Mouse (Mus musculus) erythroid progenitor cell, adult 5-6 weeks (primary cell): ENCODE results near the gene Emg1. TPM values are rescaled to one million over a fixed set of nuclear protein-coding genes. Genes with fewer than 3 reads are reported as not detected.

Source experiments
- ATAC-seq: replicated peaks from 2 replicates; pipeline ENCODE4 v1.8.0; 2016; ENCODE audit warnings: moderate number of reproducible peaks, mild to moderate bottlenecking, moderate TSS enrichment, inconsistent platforms; ENCODE audit not compliant: poor library complexity, low FRiP score, severe bottlenecking
- total RNA-seq, 2 experiments: library from RNA; stranded (forward) in 1 of 2; stranded (reverse) in 1 of 2; fragments of 150-400 nt in 1 of 2; fragments of 186-747, 209-891 nt in 1 of 2; gene quantifications; 2 replicates each; pipeline versions ENCODE4 v1.2.3 to v1.2.4; 2015 to 2017; ENCODE audit warnings: low replicate concordance in 2 of 2

The Emg1 gene
- total RNA-seq, 2 experiments from 2014 or later: 69.4 to 103 TPM

DNA sequence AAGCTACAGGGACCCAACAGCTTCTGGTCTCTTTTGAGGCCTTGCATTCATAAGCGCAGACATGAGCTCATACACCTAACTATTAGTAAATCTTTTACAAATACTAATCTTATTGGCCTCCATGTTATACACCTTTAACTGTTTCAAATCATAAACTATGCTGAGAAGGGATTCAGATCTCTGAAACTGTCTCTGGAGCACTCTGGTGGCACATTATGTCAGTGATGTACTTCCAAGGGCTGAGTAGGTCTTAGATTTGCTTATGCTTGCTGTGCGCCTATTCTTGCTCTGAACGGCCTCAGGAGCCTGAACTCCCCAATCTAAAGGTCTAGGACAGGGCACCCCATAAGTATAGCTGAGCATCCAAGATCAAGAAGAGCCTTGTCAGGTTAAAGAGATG, 29.9 kb upstream of the Emg1 start:
- ATAC-seq: no peak

DNA sequence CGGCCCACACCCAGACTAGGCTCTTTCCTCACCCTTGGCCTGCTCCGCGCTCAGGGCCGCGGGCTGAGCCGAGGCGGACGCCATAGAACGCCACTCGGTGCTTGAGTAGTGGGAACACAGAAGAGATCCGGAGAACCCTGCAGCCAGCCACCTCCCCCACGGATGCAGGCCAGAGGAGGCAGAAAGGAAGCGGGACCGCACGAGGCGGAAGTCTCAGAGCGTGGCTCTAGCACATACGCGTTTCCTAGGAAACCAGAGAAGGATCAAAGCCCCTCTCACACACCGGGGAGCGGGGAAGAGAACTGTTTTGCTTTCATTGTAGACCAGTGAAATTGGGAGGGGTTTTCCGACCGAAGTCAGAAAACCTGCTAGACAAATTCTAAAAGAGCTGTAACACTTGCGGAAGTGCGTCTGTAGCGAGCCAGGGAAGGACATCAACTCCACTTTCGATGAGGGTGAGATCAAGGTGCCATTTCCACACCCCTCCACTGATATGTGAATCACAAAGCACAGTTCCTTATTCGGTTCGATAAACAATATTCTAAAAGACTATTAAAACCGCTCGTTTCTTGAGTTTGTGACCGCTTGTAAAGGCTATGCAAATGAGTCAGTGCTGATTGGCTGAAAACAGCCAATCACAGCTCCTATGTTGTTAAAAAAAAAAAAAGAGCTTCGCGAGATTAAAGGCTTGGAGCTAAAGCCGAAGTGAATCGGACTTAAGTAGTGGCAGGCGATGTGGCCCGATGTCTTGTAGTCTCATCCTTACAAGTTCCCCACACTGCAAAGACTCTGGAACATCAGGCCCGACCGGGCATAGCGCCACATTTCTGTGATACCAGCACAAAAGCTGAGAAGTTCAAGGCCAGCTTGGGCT, 29.1 kb upstream of the Emg1 start, which contains the start of gene Grcc10:
Gene Grcc10, minus strand, starts transcription at position 487 of the 874 bp plus-strand sequence.
- ATAC-seq: peak; percentile 62

DNA sequence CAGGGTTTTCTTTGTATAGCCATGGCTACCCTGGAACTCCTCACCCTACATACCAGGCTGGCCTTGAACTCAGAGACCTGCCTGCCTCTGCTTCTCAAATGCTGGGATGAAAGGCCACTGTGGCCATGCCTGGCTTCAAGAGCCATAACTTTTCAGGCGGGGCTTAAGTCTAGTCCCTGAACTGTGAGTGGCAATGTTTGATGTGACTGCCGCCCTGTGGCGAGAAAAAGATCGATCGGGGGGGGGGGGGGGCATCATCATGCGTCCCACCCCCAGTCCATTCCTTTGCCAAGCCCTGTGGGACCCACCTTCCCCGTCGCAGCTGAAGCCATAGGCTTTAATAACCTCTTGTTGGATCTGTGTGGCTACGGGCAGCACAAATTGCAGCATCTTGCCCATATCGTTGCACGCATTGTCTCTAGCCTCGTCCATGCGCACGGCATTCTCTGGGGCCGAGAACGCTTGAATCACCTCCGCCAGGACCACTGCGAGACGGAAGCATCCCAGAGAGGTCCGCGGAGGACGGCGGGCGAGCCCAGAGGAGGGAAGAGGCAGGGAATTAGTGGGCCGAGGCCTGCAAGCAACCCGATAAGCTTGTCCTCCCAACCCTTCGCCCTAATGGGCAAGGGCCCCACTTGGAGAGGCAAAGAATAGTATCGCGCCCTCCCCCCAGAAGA, 28.4 kb upstream of the Emg1 start:
- peak; percentile 44 for ATAC-seq

DNA sequence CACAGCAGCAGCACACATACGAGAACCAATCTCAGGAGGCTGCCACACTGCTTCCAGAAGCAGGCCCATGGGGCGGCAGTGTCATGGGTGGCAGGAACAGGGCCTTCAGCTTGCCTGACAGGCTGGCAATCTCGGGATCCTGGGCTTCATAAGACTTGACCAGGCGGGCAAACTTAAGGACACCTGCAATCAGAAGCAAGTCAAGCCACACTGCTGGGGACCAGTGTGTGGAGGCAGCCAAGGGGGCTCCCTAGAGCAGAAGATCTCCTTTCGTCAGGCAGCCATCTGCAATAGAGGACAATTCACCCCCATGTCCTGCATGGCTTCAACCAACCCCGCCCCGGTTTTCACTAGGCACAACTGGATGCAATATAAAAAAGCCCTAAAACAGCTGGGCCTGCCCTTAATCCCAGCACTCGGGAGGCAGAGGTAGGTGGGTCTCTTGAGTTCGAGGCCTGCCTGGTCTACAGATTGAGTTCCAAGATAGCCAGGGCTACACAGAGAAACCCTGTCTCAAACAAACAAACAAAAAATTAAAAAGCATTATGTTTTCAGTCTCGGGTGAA, 27.3 kb upstream of the Emg1 start:
- no peak for ATAC-seq

DNA sequence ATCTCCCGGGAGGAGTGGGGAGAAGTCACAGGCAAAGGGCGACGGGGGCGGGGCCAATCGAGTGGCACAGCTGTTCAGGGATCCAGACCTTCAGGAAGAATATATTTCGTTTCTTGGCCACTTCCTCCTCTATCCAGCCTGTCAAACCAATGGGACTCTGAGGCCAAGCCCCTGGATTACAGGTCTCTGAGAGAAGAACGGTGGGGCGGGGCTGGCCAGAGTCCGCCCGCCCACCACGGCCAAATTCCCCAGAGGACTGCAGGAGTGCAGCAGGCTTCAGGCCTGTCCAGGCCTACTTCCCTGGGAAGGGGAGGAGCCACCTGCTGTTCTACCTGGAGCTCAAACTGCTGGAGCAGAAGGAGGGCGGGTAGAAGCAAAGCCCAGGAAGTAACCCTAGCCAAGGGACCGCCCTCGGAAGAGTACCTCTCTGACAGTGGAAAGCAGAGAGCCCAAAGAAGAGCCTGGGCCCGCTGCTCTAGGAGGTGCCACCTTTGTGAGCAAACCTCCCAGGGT, 26.6 kb upstream of the Emg1 start, which contains the start of gene Ptpn6:
Gene Ptpn6, minus strand, starts transcription at position 204 of the 513 bp plus-strand sequence.
- ATAC-seq: no peak

DNA sequence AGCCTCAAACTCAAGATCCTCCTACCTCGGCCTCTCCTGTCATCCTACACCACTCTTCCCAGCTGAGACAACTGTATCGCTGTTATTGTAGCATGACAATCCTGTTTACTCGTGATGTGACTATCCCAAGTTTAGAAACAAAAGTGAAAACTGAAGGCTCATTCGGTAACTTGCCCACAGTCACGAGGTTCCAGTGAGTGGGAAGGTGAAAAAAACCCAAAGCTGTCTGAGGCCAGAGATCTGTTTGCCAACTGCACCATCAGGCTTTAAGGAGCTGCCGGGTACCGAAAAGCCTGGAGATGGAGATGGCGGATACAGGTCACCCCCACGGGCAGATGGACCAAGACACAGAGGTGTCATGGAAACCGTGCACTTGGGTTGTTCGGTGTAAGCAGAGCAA, 25.1 kb upstream of the Emg1 start:
- ATAC-seq: no peak

DNA sequence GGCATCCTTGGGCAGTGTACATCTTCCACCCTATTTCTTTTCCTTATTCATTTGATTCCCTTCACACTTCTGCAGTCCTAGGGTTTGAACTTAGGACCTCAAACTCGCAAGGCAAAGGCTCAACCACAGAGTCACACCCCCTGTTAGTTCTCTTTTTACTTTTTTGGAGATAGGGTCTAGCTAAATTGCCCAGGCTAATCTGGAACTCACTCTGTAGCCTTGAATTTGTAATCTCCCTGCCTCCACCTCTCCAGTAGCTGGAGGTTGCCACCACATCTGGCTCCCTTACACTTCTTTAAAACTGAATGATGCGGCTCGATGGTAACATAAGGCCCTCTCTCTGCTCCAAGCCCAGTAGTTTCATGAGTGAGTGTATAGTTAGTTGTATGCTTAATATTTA, 22.4 kb upstream of the Emg1 start:
- ATAC-seq: no peak

DNA sequence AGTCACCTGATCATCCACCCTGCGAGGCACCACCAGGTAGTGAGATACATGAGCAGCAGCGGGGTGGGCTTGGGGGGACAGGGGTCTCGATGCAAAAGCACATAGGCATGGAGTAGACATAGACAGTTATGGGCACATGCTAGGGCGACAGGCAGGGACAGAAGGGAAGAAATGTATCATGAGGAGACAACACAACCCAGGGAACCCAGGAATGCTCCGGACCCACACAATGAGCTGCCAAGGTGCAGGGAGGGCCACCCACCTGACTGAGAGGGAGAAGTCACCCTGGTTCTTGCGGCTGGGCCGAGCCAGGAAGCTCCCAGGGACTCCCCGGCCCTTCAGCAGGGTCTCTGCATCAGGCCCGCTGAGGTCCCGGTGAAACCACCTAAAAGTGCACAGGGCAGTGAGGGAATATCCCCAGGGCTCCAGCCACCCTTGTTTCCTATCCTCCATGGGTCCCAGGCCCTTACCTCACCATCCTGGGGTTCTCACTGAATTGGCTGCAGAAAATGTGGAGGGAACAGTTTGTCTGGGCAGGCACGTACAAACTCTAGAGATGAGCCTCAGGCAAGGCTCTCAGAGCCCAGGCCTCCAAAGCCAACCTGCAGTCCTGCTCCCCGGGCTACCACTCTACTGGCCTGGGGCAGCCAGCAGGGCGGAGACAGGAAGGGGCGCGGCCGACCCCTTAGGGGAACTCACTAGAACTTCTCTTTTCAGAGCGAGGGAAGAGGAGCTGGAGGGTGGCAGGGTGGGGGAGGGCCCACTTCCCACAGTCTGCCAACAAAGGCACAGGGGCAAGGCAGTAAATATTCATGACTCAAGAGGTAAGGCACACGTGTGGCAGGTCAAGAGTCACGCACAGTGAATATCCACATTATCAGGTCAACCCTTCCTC, 20.7 kb upstream of the Emg1 start:
- peak; percentile 59 for ATAC-seq

DNA sequence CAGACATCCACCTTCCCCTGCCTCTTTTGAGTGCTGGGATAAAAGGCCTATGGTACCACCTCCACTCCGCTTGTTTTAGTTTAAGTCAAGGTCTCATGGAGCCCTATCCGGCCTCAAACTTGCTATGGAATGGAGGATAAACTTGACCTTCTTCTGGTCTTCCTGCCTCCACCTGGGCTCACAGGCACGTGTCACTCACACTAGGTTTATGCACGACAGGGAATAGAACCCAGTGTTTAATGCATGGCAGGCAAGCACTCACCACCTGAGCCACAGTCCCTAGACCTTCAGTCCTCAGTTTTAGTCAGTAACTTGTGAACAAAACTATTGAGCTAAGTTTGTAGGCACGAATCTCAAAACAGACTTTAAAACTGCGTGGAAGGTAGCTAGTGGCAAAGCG, 19.1 kb upstream of the Emg1 start:
- ATAC-seq: no peak

DNA sequence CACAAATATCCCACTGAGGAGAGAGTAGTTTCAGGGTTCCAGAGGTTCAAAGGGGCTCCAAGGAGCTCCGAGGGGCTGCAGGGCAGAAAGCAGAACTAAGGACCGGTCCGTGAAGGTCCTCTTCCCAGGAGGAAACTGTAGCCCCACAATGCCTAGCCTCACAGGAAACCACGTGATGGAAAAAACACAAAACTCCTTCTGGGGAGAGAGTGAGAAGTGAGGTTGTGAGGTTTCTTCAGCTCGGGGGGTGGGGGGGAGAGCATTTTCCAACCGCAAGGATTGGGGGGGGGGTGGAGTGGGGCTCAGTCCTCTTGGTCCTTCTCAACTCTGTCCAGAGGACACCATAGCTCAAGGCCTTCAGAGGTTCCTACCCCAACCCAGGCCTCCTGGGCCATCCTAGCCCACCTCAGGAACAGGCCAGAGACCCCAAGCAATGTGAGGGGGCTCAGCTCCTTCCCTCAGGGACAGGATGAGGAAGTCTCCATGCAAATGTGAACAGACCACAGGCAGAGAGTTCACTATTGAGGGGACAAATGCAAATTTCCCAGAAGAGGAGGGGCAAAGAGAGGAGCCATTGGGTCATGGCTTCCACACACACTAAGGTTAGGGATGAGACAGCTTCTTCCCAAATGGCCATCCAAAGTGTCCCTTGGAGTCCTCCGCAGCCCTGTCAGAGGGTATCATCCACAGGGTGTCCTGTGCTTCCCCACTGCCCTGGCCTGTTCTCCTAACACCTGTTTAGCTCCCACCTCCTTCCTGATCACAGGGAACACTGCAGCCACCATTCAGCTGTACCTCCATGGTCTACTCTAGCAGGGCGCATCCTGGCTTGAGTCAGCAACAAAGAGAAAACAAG, 18.1 kb upstream of the Emg1 start:
- no peak for ATAC-seq

DNA sequence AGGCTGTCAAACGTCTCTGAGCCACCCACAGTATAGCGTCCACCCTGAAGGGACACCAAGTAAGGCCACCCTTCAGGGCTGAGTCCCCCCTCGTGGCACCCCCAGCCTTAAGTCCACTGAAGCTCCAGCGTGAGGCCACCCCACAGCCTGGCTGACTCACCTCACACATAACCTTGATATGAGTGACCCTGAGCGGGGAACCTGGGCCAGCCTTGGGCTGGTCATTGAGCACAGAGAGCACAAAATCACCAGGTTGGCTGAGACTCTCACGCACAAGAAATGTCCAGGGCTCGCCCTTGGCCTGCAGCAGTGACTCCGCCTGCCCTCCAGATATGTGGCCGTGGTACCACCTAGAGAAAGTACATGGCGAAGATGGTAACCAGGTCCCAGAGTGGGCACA, 16.6 kb upstream of the Emg1 start:
- no peak for ATAC-seq

DNA sequence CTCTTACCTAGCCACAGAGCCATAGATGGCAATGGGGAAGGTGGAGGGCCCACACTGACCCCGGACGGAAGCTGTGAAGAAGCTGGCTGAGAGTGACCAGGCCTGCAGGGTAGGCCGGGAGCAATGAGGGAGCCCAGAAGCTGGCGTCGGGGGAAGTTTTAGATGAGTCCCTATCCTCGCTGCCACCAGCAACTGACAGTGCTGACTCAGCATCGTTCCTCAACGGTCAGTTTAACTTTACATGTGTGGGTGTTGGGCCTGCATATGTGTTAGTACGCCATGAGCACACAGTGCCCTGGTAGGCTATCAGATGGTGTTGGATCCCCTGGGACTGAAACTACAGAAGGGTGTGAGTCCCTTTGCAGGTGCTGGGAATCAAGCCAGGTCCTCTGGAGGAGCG, 12.5 kb upstream of the Emg1 start:
- no peak for ATAC-seq

DNA sequence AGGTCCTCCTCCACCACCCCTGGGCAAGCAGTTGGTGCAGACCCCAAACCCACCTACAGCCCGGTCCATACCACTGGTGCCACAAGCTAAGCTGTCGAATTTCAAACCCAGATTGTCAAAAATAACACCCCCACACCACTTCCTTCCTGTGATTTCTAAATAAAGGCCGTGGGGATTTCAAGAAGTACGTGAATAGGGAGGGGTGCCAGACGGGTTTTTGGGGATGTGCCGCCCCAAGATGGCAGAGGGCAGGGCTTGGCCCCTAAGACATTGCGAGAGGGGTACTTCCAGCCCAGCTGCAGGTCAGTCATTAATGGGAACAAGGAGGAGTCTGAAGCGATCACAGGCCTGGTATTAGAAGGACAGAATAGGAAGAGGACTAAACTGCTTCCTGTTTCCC, 11.6 kb upstream of the Emg1 start:
- ATAC-seq: no peak

DNA sequence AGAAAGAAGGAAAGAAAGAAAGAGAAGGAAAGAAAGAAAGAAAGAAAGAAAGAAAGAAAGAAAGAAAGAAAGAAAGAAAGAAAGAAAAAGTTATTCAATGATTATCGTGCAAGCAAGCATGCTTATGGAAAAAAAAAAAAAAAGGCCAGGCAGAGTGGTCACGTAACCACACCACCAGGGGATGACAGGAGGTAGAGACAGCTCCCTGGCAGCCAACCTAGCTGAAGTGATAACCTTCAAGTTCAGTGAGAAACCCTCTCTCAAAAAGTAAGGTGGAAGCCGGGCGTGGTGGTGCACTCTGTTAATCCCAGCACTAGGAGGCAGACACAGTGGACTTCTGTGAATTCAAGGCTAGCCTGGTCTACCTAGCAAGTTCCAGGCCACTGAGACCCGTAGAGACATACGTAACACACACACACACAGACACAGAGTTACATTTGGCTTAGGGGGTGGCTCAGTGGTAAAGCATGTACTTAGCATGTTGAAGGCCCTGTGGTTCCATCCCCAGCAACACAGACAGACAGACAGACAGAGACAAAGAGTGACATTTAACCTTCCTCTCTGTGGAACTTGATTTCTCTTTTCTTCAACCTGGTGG, 11.0 kb upstream of the Emg1 start:
- ATAC-seq: no peak

DNA sequence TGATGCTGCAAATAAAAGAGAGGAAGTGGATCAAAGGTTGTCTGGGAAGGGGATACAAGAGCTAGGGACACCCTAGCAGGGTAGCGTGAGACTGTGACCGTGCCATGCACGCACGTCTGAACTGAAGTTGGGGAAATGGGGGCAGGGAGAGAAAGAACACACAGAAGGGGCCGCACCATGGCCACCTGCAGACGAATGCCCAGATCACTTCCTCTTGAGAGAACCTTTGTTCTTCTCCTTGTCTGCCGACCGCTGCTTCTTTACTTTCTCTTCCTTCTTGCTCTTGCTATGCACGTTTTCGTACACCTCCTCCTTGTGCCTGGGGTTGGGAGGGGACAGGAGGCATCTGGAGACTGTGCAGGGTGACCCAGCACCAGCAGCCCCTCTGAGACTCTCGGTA, 8.9 kb upstream of the Emg1 start:
- ATAC-seq: no peak

DNA sequence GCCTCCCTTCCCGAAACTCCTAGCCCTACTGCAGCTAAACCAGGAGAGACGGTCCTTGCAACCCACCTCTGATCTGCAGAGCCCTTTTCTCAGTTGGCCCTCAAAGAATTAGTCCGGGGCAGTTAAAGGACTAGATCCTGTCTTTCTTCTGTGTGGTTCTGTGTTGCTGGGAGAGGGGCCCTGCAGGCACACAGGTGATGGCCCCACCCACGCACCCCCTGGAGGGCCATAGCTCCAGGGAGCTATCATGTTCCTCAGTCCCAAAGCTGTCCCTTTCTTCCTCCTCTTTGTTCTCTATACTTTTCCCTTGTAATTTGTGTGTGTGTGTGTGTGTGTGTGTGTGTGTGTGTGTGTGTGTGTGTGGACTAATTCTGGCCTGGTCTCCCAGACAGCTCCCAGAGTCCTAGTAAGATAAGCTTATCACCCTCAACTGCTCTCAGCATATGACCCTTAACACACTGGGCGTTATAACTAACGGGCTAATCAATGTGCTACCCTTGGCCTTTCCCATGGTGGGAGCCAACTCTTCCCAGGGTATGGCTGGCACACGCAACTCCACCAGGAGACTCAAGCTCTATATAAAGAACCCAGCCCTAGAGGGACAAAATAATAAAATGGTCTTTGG, 7.5 kb upstream of the Emg1 start:
- ATAC-seq: peak; percentile 76

DNA sequence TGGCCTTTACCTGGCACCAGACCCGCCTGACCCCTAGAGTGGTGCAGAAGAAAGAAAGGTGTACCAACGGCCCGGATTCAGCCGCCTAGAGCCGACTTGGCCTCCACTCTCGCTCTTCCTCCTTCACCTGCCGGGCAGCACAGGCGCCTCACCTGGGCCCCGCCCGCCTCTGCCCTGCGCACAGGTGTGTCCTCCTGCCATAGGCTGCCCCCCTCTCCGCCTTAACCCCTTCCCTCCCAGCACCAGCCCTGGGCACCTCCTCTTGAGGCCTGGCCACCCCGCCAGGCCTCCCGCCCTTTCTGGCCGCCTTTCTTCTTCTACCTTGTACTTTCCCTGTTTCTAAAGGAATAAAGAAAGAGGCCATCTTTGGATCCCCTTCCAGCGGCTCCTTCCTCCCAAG, 6.7 kb upstream of the Emg1 start:
- no peak for ATAC-seq

DNA sequence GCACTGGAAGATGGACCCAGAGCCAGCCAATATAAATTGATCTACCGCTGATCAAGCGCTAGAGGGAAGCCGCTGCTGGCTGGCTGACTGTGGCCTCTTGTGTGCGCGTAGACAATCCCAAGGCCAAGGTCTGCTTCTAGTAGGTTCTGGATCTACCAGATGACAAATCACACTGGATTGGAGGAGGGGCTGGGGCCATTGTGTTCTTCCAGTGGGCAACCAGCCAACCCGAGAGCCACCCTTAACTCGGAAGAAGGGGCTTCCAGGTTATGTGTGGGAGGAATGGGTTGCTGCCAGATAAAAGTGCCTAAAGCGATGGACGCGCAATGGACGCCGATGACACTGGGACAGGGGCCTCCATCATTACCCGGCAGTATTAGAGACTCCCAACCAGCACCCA, 6.0 kb upstream of the Emg1 start:
- no peak for ATAC-seq
